Mouse (Mus musculus): ENCODE data around the gene Plxdc1. TPM values are rescaled to one million over a fixed set of nuclear protein-coding genes. Genes with fewer than 3 reads are reported as not detected.

The Plxdc1 gene
- polyA plus RNA-seq, 1 experiment from 2014 or later: 0.34 TPM

DNA sequence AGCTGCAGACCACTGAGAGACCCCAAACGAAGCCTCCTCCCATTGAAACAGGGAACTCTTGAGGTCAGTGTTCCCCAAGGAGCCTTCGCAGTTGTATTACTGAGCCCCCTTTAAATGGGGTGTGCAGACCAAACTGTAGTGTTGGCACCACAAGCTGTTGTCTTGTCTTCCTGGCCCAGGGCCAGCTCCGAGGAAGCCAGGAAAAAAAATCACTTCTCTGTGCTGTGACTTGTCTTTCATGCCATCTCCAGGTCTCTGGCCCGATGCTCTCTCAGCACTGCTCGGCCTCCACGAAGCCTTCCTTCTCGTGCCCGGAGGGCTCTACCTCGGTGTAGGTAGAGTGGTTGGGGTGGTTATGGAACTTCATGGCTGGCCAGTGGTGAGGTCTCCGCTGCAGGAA is 62.0 kb downstream of the Plxdc1 start:
- Histone ChIP-seq H3K4me1 (no peaks in the 10 kb centered on the region), H3K4me3 (no peak overlapping the region), H3K9ac (replicated peaks) (no peak overlapping the region), H3K9me3 (no peaks in the 10 kb centered on the region), H3K27me3 (0 out of 2 replicates have a peak, but pooled peaks cover 4% of the 10 kb centered on the region), H3K27ac (replicated peaks) (no peak overlapping the region), H3K4me2 (replicated peaks) (no peak overlapping the region), H3K36me3 (no peaks in the 10 kb centered on the region)
- ATAC-seq (ENCODE audit: low FRiP score, low read depth): no peak
- 95% methylated on average over 10 of the region's 10 CpGs for WGBS

GRCm38 (mm10) chr11:97923639-97924038 is 62.6 kb downstream of the Plxdc1 start:
- Histone ChIP-seq H3K9ac (replicated peaks) (no peak overlapping the region), H3K4me1 (no peaks in the 10 kb centered on the region), H3K9me3 (no peaks in the 10 kb centered on the region), H3K4me3 (no peak overlapping the region), H3K4me2 (replicated peaks) (no peak overlapping the region), H3K27ac (replicated peaks) (no peak overlapping the region), H3K27me3 (0 out of 2 replicates have a peak, but pooled peaks cover 4% of the 10 kb centered on the region), H3K36me3 (no peaks in the 10 kb centered on the region)
- 83% methylated on average over 9 of the region's 9 CpGs for WGBS
- ATAC-seq (ENCODE audit: low FRiP score, low read depth): no peak

- Histone ChIP-seq H3K27me3 (no peaks in the 10 kb centered on the region), H3K9me3 (no peaks in the 10 kb centered on the region), H3K9ac (replicated peaks) (no peak overlapping the region), H3K4me3 (no peak overlapping the region), H3K36me3 (no peaks in the 10 kb centered on the region), H3K27ac (replicated peaks) (no peak overlapping the region), H3K4me2 (replicated peaks) (no peak overlapping the region), H3K4me1 (peaks cover 8% of the 10 kb centered on the region)
- 89% methylated on average over 6 of the region's 6 CpGs for WGBS
- ATAC-seq (ENCODE audit: low FRiP score, low read depth): no peak
Measured at GRCm38 (mm10) chr11:97915974-97916503, 70.2 kb downstream of the Plxdc1 start.

DNA sequence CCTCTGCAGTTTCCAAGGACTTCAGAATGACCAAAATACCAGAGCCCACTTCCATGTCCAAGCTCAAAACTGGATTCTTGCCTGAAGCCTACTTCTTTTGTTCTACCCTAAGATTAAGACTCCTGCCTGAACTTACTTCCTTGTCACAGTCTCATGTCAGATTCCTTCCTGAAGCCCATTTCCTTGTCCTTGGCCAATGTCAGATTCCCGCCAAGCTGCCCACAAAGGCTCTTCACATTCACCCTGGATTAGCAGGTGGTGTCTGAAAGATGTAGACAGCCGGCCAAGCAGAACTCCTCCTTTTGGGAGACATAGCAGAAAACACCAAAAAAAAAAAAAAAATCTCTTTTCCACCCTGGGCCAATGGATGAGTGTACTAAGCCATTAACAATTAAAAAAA is 70.8 kb downstream of the Plxdc1 start:
- Histone ChIP-seq H3K27ac (replicated peaks) (no peak overlapping the region), H3K4me3 (no peak overlapping the region), H3K4me2 (replicated peaks) (no peak overlapping the region), H3K36me3 (no peaks in the 10 kb centered on the region), H3K9me3 (no peaks in the 10 kb centered on the region), H3K27me3 (no peaks in the 10 kb centered on the region), H3K9ac (replicated peaks) (no peak overlapping the region), H3K4me1 (peaks cover 11% of the 10 kb centered on the region)
- 81% methylated on average over 2 of the region's 2 CpGs for WGBS
- ATAC-seq (ENCODE audit: low FRiP score, low read depth): no peak

- H3K4me2 ChIP-seq (replicated peaks): no peak overlapping the region
- H3K4me1 ChIP-seq: peaks cover 11% of the 10 kb centered on the region
- H3K9ac ChIP-seq (replicated peaks): no peak overlapping the region
- 91% methylated on average over 14 of the region's 14 CpGs for WGBS
- H3K4me3 ChIP-seq: no peak overlapping the region
- no peaks in the 10 kb centered on the region for H3K36me3 ChIP-seq
- no peaks in the 10 kb centered on the region for H3K9me3 ChIP-seq
- H3K27ac ChIP-seq (replicated peaks): no peak overlapping the region
- H3K27me3 ChIP-seq: peaks cover 3% of the 10 kb centered on the region; the same call in 1 of the 2 replicates
- ATAC-seq (ENCODE audit: low FRiP score, low read depth): no peak
Measured at GRCm38 (mm10) chr11:97913111-97913510, 73.1 kb downstream of the Plxdc1 start.

- WGBS: 90% methylated on average over 11 of the region's 11 CpGs
- no peak for ATAC-seq (ENCODE audit: low FRiP score, low read depth)
- H3K4me2 ChIP-seq (replicated peaks): no peak overlapping the region
Measured at GRCm38 (mm10) chr11:97908634-97909348, 77.5 kb downstream of the Plxdc1 start.

GRCm38 (mm10) chr11:97907935-97908334 is 78.3 kb downstream of the Plxdc1 start:
- ATAC-seq (ENCODE audit: low FRiP score, low read depth): no peak
- Histone ChIP-seq H3K4me1 (peaks cover 8% of the 10 kb centered on the region), H3K9me3 (no peaks in the 10 kb centered on the region), H3K9ac (replicated peaks) (no peak overlapping the region), H3K27me3 (peaks cover 4% of the 10 kb centered on the region; the same call in 1 of the 2 replicates), H3K4me2 (replicated peaks) (no peak overlapping the region), H3K27ac (replicated peaks) (no peak overlapping the region), H3K4me3 (no peak overlapping the region), H3K36me3 (no peaks in the 10 kb centered on the region)
- 91% methylated on average over 5 of the region's 5 CpGs for WGBS

More at GRCm38 (mm10) chr11:97908634-97909348, 77.5 kb downstream of the Plxdc1 start:
- H3K36me3 ChIP-seq: no peaks in the 10 kb centered on the region
- no peaks in the 10 kb centered on the region for H3K9me3 ChIP-seq
- peaks cover 4% of the 10 kb centered on the region; the same call in 1 of the 2 replicates for H3K27me3 ChIP-seq
- H3K27ac ChIP-seq (replicated peaks): no peak overlapping the region
- H3K9ac ChIP-seq (replicated peaks): no peak overlapping the region
- no peak overlapping the region for H3K4me3 ChIP-seq
- peaks cover 8% of the 10 kb centered on the region for H3K4me1 ChIP-seq

GRCm38 (mm10) chr11:97906905-97907304 is 79.3 kb downstream of the Plxdc1 start:
- Histone ChIP-seq H3K36me3 (no peaks in the 10 kb centered on the region), H3K4me3 (no peak overlapping the region), H3K9me3 (no peaks in the 10 kb centered on the region), H3K9ac (replicated peaks) (no peak overlapping the region), H3K4me1 (peaks cover 8% of the 10 kb centered on the region), H3K27me3 (peaks cover 4% of the 10 kb centered on the region; the same call in 1 of the 2 replicates), H3K27ac (replicated peaks) (no peak overlapping the region), H3K4me2 (replicated peaks) (no peak overlapping the region)
- WGBS: 88% methylated on average over 9 of the region's 9 CpGs
- no peak for ATAC-seq (ENCODE audit: low FRiP score, low read depth)

GRCm38 (mm10) chr11:97905941-97906340 is 80.3 kb downstream of the Plxdc1 start:
- no peak overlapping the region for H3K27ac ChIP-seq (replicated peaks)
- H3K4me2 ChIP-seq (replicated peaks): no peak overlapping the region
- ATAC-seq (ENCODE audit: low FRiP score, low read depth): no peak
- peaks cover 4% of the 10 kb centered on the region; the same call in 1 of the 2 replicates for H3K27me3 ChIP-seq
- H3K9ac ChIP-seq (replicated peaks): no peak overlapping the region
- no peaks in the 10 kb centered on the region for H3K36me3 ChIP-seq
- H3K9me3 ChIP-seq: no peaks in the 10 kb centered on the region
- WGBS: 55% methylated on average over 2 of the region's 2 CpGs
- H3K4me3 ChIP-seq: no peak overlapping the region
- H3K4me1 ChIP-seq: peaks cover 2% of the 10 kb centered on the region; the same call in 1 of the 2 replicates

DNA sequence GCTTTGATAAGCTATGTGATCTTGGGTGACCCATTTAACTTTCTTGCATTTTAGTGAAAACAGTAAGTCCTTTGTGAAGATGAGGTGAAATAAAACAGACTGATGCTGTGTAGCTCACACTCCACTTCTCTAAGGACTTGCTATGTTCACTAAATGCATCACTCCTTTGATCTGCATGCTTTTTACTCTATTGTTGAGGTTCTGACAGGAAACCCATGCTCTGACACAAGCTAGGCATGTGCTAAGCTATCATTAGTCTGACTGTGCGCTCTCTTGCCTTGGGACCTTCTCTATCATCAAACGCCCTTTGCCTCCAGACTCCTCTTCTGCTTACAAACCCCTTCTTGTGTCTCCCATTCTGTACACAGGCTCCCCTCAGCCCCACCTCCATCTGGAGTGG is 80.7 kb downstream of the Plxdc1 start:
- Histone ChIP-seq H3K4me3 (no peak overlapping the region), H3K9me3 (no peaks in the 10 kb centered on the region), H3K9ac (replicated peaks) (no peak overlapping the region), H3K27me3 (peaks cover 4% of the 10 kb centered on the region; the same call in 1 of the 2 replicates), H3K4me1 (no peaks in the 10 kb centered on the region), H3K36me3 (no peaks in the 10 kb centered on the region), H3K4me2 (replicated peaks) (no peak overlapping the region), H3K27ac (replicated peaks) (no peak overlapping the region)
- ATAC-seq (ENCODE audit: low FRiP score, low read depth): no peak
- WGBS: 91% methylated on average over 2 of the region's 2 CpGs

DNA sequence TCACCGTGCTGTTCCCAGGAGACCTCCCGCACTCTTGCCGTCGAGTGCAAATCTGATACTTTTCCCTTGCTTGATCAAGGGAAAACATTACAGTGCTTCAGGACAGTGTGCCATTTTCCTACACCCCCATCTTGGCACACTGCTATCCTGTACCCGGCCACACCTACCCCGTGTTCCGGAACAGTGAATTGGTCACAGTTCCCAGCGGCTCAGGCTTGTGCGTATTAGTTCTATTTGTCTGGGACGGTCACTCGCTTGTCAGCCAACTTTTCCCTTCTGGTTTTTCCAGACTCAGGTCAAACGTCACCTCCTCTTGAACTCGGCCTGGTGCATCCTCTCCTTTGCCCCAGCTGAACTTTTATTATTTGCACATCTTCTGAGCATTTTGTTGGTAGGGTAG is 81.4 kb downstream of the Plxdc1 start:
- 92% methylated on average over 13 of the region's 13 CpGs for WGBS
- Histone ChIP-seq H3K36me3 (no peaks in the 10 kb centered on the region), H3K9ac (replicated peaks) (no peak overlapping the region), H3K27me3 (peaks cover 4% of the 10 kb centered on the region; the same call in 1 of the 2 replicates), H3K9me3 (no peaks in the 10 kb centered on the region), H3K4me3 (no peak overlapping the region), H3K4me2 (replicated peaks) (no peak overlapping the region), H3K27ac (replicated peaks) (no peak overlapping the region), H3K4me1 (no peaks in the 10 kb centered on the region)
- no peak for ATAC-seq (ENCODE audit: low FRiP score, low read depth)

- H3K4me2 ChIP-seq (replicated peaks): no peak overlapping the region
- H3K27me3 ChIP-seq: no peaks in the 10 kb centered on the region
- WGBS: 82% methylated on average over 6 of the region's 6 CpGs
- no peak overlapping the region for H3K27ac ChIP-seq (replicated peaks)
- H3K4me1 ChIP-seq: no peaks in the 10 kb centered on the region
- no peak overlapping the region for H3K4me3 ChIP-seq
- ATAC-seq (ENCODE audit: low FRiP score, low read depth): no peak
- no peak overlapping the region for H3K9ac ChIP-seq (replicated peaks)
- H3K36me3 ChIP-seq: no peaks in the 10 kb centered on the region
- no peaks in the 10 kb centered on the region for H3K9me3 ChIP-seq
Measured at GRCm38 (mm10) chr11:97901806-97902205, 84.4 kb downstream of the Plxdc1 start.

Measured in midbrain, embryonic 12.5 days (tissue).